Mouse (Mus musculus) forebrain, embryonic 12.5 days (tissue): ENCODE measurements around the gene Cd101. TPM values are rescaled to one million over a fixed set of nuclear protein-coding genes. Genes with fewer than 3 reads are reported as not detected.

Experiments
- polyA plus RNA-seq: library from polyadenylated mRNA; unstranded; fragments of >200 nt; fragmentation: Nextera tagmentation; extraction: Ambion mirVana; gene quantifications from 2 replicates; pipeline ENCODE4 v1.2.1, GENCODE M21; 2016

Cd101 gene
- polyA plus RNA-seq, 1 experiment from 2014 or later = 0.05 TPM

Other genes starting within 250 kb of the Cd101 start
- gene Vtcn1, start 204.1 kb downstream of the Cd101 start, polyA plus RNA-seq = not detected in 2 replicates
- 6.2 and 7.1 TPM in 2 replicates for gene Trim45, start 107.4 kb downstream of the Cd101 start, polyA plus RNA-seq
- gene Ttf2, start 59.9 kb downstream of the Cd101 start, polyA plus RNA-seq = 24.6 and 28.4 TPM in 2 replicates
- 3.9 and 4.5 TPM in 2 replicates for gene Ptgfrn, start 80.7 kb upstream of the Cd101 start, polyA plus RNA-seq